Mouse (Mus musculus) ES-Bruce4 (cell line): ENCODE measurements around the gene Ceacam16.

Experiments used
- CTCF ChIP-seq: IDR thresholded peaks from one replicate; pipeline ENCODE4 v1.8.1; 2011; ENCODE audit warnings: low read depth, low read length
- EP300 ChIP-seq: IDR thresholded peaks from 2 replicates; pipeline ENCODE4 v1.6.1; 2011; ENCODE audit warnings: low read depth, low read length; ENCODE audit not compliant: insufficient read depth
- POLR2A ChIP-seq: IDR thresholded peaks from one replicate; pipeline ENCODE4 v1.8.1; 2011; ENCODE audit warnings: low read length; ENCODE audit not compliant: insufficient read depth

GRCm38 (mm10) chr7:19865246-19866036 is 4.3 kb upstream of the Ceacam16 start:
- TF ChIP-seq EP300, result no peak
- no peak for TF ChIP-seq CTCF
- no peak for TF ChIP-seq POLR2A
